In genomic region chr1:186434007-186434406, GRCm38 (mm10) we compare ENCODE assay signal across 18 mouse cellular contexts.
DNase-seq lines count a peak whose midpoint lies in the region; ATAC-seq lines count a peak whose summit lies in the region.
"Had no signal": no experiment of that assay in that cellular context is flagged by ENCODE, and none has a peak within 500 bp of the region (broad histone marks: within the 10 kb centered on the region; RNA-seq: fewer than 3 reads in every experiment).

No protein-coding gene starts in this region.

- no peak for DNase-seq in hindbrain, embryonic 10.5 days (ENCODE audit: low spot score)
- DNase-seq in hindbrain, embryonic 11.5 days (ENCODE audit: low spot score) = no peak
- DNase-seq in layer of hippocampus, adult 9-11 months = peak; percentile 16
- DNase-seq in layer of hippocampus, postnatal 14 days (ENCODE audit: low spot score in 2 of 2) = no peak
- no peak for DNase-seq in thymus, postnatal 0 days (ENCODE audit: low spot score)
- DNase-seq in cerebellum, postnatal 14 days = no peak
- DNase-seq: B cell, adult 2 months; cerebellum, adult 2 months; heart, postnatal 36 days; liver, postnatal 0 days; thymus, adult 18-20 months had no signal

- H3K27me3 ChIP-seq in hindbrain, embryonic 10.5 days (ENCODE audit: insufficient read depth, poor library complexity, severe bottlenecking) = no peaks in the 10 kb centered on the region
- H3K27me3 ChIP-seq in hindbrain, embryonic 11.5 days (ENCODE audit: control insufficient read depth, insufficient read depth, low read length) = no peaks in the 10 kb centered on the region
- no peaks in the 10 kb centered on the region for H3K27me3 ChIP-seq in forebrain, embryonic 13.5 days
- H3K27me3 ChIP-seq: embryonic facial prominence, embryonic 13.5 days; heart, embryonic 13.5 days; intestine, embryonic 15.5 days; midbrain, embryonic 13.5 days; stomach, embryonic 15.5 days had no signal

- no peaks in the 10 kb centered on the region for H3K9me3 ChIP-seq in hindbrain, embryonic 10.5 days
- H3K9me3 ChIP-seq in hindbrain, embryonic 11.5 days (ENCODE audit: control insufficient read depth, low read length) = no peaks in the 10 kb centered on the region
- no peaks in the 10 kb centered on the region for H3K9me3 ChIP-seq in forebrain, embryonic 13.5 days (replicated peaks)
- H3K9me3 ChIP-seq: embryonic facial prominence, embryonic 13.5 days; heart, embryonic 13.5 days; intestine, embryonic 15.5 days; midbrain, embryonic 13.5 days; stomach, embryonic 15.5 days had no signal

- H3K4me1 ChIP-seq in hindbrain, embryonic 10.5 days (replicated peaks) = peaks cover 23% of the 10 kb centered on the region
- H3K4me1 ChIP-seq in hindbrain, embryonic 11.5 days (replicated peaks; ENCODE audit: control insufficient read depth, insufficient read depth, low read length) = no peaks in the 10 kb centered on the region; the same call in 1 of the 2 replicates
- peaks cover 32% of the 10 kb centered on the region for H3K4me1 ChIP-seq in forebrain, embryonic 13.5 days
- H3K4me1 ChIP-seq: intestine, embryonic 15.5 days; stomach, embryonic 15.5 days had no signal

- no peak overlapping the region for H3K4me3 ChIP-seq in hindbrain, embryonic 10.5 days
- H3K4me3 ChIP-seq in hindbrain, embryonic 11.5 days (ENCODE audit: low read depth, low read length) = no peak overlapping the region
- H3K4me3 ChIP-seq in forebrain, embryonic 13.5 days = no peak overlapping the region
- H3K4me3 ChIP-seq: embryonic facial prominence, embryonic 13.5 days; heart, embryonic 13.5 days; intestine, embryonic 15.5 days; midbrain, embryonic 13.5 days; myocyte; stomach, embryonic 15.5 days had no signal

- no peak for ATAC-seq in hindbrain, embryonic 11.5 days (ENCODE audit: low FRiP score)
- no peak for ATAC-seq in forebrain, embryonic 13.5 days
- ATAC-seq: intestine, embryonic 15.5 days; liver, postnatal 0 days had no signal

- H3K9ac ChIP-seq in hindbrain, embryonic 11.5 days (ENCODE audit: low read depth, low read length) = no peak overlapping the region
- H3K9ac ChIP-seq in forebrain, embryonic 13.5 days = no peak overlapping the region
- H3K9ac ChIP-seq: embryonic facial prominence, embryonic 13.5 days; intestine, embryonic 15.5 days; liver, postnatal 0 days; midbrain, embryonic 13.5 days; stomach, embryonic 15.5 days had no signal

- H3K27ac ChIP-seq in hindbrain, embryonic 10.5 days = 0 out of 2 replicates have a peak overlapping the region, but pooled peaks have one; percentile 50
- H3K27ac ChIP-seq in hindbrain, embryonic 11.5 days (ENCODE audit: low read depth, low read length) = no peak overlapping the region
- peak overlapping the region; percentile 32; the same call in 1 of the 2 replicates for H3K27ac ChIP-seq in forebrain, embryonic 13.5 days
- H3K27ac ChIP-seq: embryonic facial prominence, embryonic 13.5 days; intestine, embryonic 15.5 days; stomach, embryonic 15.5 days had no signal

- H3K4me2 ChIP-seq in hindbrain, embryonic 11.5 days (replicated peaks; ENCODE audit: low read depth, low read length) = no peak overlapping the region
- no peak overlapping the region for H3K4me2 ChIP-seq in forebrain, embryonic 13.5 days
- H3K4me2 ChIP-seq: embryonic facial prominence, embryonic 13.5 days; intestine, embryonic 15.5 days; midbrain, embryonic 13.5 days; stomach, embryonic 15.5 days had no signal

- 65% methylated on average over 2 of the region's 2 CpGs for WGBS in hindbrain, embryonic 10.5 days
- WGBS in hindbrain, embryonic 11.5 days = 51% methylated on average over 2 of the region's 2 CpGs
- WGBS in forebrain, embryonic 13.5 days = 33% methylated on average over 2 of the region's 2 CpGs

- H3K36me3 ChIP-seq in hindbrain, embryonic 10.5 days = no peaks in the 10 kb centered on the region
- H3K36me3 ChIP-seq in hindbrain, embryonic 11.5 days (ENCODE audit: control insufficient read depth, insufficient read depth, low read length) = no peaks in the 10 kb centered on the region
- no peaks in the 10 kb centered on the region for H3K36me3 ChIP-seq in forebrain, embryonic 13.5 days (ENCODE audit: poor library complexity, severe bottlenecking)
- H3K36me3 ChIP-seq: embryonic facial prominence, embryonic 13.5 days; heart, embryonic 13.5 days; intestine, embryonic 15.5 days; midbrain, embryonic 13.5 days; stomach, embryonic 15.5 days had no signal
